Mouse (Mus musculus): ENCODE measurements at regions not wholly inside any gene's neighbourhood (a gene's known extent, or its start where the extent isn't known, plus 50 kb on each side); places are given as distances from the start of the nearest gene placed in this dataset.

DNA sequence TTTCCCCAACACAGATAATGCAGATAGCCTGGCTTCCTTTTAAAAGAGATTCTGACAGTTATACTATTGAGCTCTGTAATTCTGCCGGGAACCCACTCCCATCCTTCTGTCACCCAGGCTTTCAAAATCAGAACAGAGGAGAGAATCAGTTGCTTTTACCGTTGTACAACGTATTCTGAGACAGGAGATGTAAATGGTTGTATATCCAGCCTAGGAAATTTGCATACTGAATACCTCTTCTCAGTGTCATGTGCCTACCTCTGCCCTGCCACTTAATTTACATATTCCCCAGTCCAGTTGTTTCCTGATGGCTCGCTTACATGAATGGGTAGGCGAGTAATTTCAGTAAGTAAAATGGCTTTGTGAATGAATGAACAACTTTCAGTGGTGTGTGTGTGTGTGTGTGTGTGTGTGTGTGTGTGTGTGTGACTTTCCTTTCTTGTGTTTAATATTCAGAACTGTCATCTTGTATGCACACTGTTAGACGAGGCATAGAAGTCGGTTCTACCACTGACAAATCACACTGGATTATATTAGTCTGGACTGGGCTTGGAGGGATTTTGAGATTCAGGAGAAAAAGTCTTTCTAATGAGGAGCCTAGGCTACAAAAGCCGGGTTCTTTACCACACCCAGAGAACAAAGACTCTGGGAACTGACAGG lies 282.2 kb upstream of the Cdh6 start:
- Histone ChIP-seq H3K9me3 (no peaks in the 10 kb centered on the region), H3K4me1 (peaks cover 12% of the 10 kb centered on the region), H3K27me3 (ENCODE audit: poor library complexity, severe bottlenecking) (no peaks in the 10 kb centered on the region), H3K36me3 (replicated peaks) (no peaks in the 10 kb centered on the region), H3K4me3 (no peak overlapping the region), H3K27ac (no peak overlapping the region)
- no peak for DNase-seq (ENCODE audit: extremely low spot score, low spot score)
- WGBS, result 75% methylated on average over 8 of the region's 8 CpGs

- Histone ChIP-seq H3K9me3 (no peaks in the 10 kb centered on the region), H3K4me1 (peaks cover 7% of the 10 kb centered on the region; the same call in 1 of the 2 replicates), H3K4me3 (no peak overlapping the region), H3K27me3 (ENCODE audit: poor library complexity, severe bottlenecking) (no peaks in the 10 kb centered on the region), H3K27ac (no peak overlapping the region), H3K36me3 (replicated peaks) (no peaks in the 10 kb centered on the region)
- DNase-seq (ENCODE audit: extremely low spot score, low spot score), result no peak
- 84% methylated on average over 5 of the region's 5 CpGs for WGBS
These were observed 276.9 kb upstream of the Cdh6 start for GRCm38 (mm10) chr15:13450385-13450784.

- Histone ChIP-seq H3K27me3 (ENCODE audit: poor library complexity, severe bottlenecking) (no peaks in the 10 kb centered on the region), H3K4me3 (no peak overlapping the region), H3K27ac (no peak overlapping the region), H3K4me1 (no peaks in the 10 kb centered on the region), H3K36me3 (replicated peaks) (no peaks in the 10 kb centered on the region), H3K9me3 (no peaks in the 10 kb centered on the region)
- 91% methylated on average over 1 of the region's 1 CpGs for WGBS
- no peak for DNase-seq (ENCODE audit: extremely low spot score, low spot score)
These were observed 261.1 kb upstream of the Cdh6 start for GRCm38 (mm10) chr15:13434608-13435007.

DNA sequence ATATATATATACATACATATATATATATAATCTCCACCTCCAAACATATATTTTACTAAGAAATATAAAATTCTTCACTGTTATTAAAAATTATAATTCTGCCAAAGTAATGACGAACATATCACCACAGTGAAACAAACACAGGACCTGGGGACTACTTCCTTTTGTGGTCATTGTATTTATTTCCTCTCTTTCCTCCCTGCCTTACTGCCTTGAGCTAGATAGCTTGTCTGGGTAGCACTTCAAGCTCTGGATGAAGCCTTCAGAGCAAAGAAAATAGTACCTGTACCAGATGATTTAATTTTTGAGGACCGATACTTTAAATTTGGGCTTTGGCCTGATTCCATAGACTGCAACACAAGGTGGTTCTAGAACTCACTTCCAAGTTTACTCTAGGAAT lies 259.5 kb upstream of the Cdh6 start:
- no peaks in the 10 kb centered on the region for H3K27me3 ChIP-seq (ENCODE audit: poor library complexity, severe bottlenecking)
- H3K9me3 ChIP-seq, result no peaks in the 10 kb centered on the region
- H3K36me3 ChIP-seq (replicated peaks), result no peaks in the 10 kb centered on the region
- H3K27ac ChIP-seq, result no peak overlapping the region
- WGBS, result 94% methylated on average over 2 of the region's 2 CpGs
- no peak for DNase-seq (ENCODE audit: extremely low spot score, low spot score)
- H3K4me1 ChIP-seq, result no peaks in the 10 kb centered on the region
- no peak overlapping the region for H3K4me3 ChIP-seq

DNA sequence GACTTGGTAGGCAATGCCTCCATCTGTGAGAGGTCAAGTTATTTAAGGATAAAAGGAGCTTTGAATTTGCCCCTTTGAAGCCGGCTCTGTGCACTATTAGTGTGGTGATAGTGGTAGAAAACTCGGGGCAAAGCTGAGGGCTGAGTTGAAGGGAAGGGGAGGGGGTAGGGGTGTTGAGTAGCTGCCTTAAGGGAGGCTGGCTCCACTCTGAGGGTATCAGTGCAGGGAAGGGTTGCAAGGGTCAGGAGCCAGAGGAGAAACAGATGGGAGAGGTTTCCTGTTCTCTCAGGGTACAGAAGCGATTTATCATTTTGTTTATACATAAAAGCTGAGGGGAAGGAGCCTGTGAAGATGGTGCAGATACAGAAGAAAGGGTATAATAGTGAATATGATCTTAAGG lies 246.1 kb upstream of the Cdh6 start:
- no peak for DNase-seq (ENCODE audit: extremely low spot score, low spot score)
- 36% methylated on average over 3 of the region's 3 CpGs for WGBS

GRCm38 (mm10) chr15:13410065-13410688 lies 236.7 kb upstream of the Cdh6 start:
- Histone ChIP-seq H3K4me3 (no peak overlapping the region), H3K4me1 (peaks cover 15% of the 10 kb centered on the region), H3K9me3 (no peaks in the 10 kb centered on the region), H3K36me3 (replicated peaks) (no peaks in the 10 kb centered on the region), H3K27me3 (ENCODE audit: poor library complexity, severe bottlenecking) (no peaks in the 10 kb centered on the region), H3K27ac (0 out of 2 replicates have a peak overlapping the region, but pooled peaks have one; percentile 30)
- DNase-seq (ENCODE audit: extremely low spot score, low spot score), result no peak
- 73% methylated on average over 11 of the region's 11 CpGs for WGBS

More for the DNA sequence above, 246.1 kb upstream of the Cdh6 start:
- Histone ChIP-seq H3K9me3 (0 out of 2 replicates have a peak, but pooled peaks cover 3% of the 10 kb centered on the region), H3K27me3 (ENCODE audit: poor library complexity, severe bottlenecking) (no peaks in the 10 kb centered on the region), H3K4me1 (peaks cover 17% of the 10 kb centered on the region), H3K27ac (peak overlapping the region; percentile 40), H3K36me3 (replicated peaks) (no peaks in the 10 kb centered on the region), H3K4me3 (no peak overlapping the region)

GRCm38 (mm10) chr15:13393155-13393554 lies 219.7 kb upstream of the Cdh6 start:
- Histone ChIP-seq H3K36me3 (replicated peaks) (no peaks in the 10 kb centered on the region), H3K27me3 (ENCODE audit: poor library complexity, severe bottlenecking) (no peaks in the 10 kb centered on the region), H3K27ac (peak overlapping the region; percentile 82), H3K9me3 (peaks cover 2% of the 10 kb centered on the region; the same call in 1 of the 2 replicates), H3K4me1 (peaks cover 27% of the 10 kb centered on the region), H3K4me3 (no peak overlapping the region)
- WGBS, result 7% methylated on average over 6 of the region's 6 CpGs
- DNase-seq (ENCODE audit: extremely low spot score, low spot score), result peak; percentile 71

GRCm38 (mm10) chr15:13391331-13391730 lies 217.9 kb upstream of the Cdh6 start:
- no peaks in the 10 kb centered on the region for H3K27me3 ChIP-seq (ENCODE audit: poor library complexity, severe bottlenecking)
- H3K27ac ChIP-seq, result peak overlapping the region; percentile 82; the same call in 1 of the 2 replicates
- H3K4me3 ChIP-seq, result no peak overlapping the region
- 81% methylated on average over 4 of the region's 4 CpGs for WGBS
- H3K4me1 ChIP-seq, result peaks cover 27% of the 10 kb centered on the region
- no peak for DNase-seq (ENCODE audit: extremely low spot score, low spot score)
- no peaks in the 10 kb centered on the region for H3K9me3 ChIP-seq
- H3K36me3 ChIP-seq (replicated peaks), result no peaks in the 10 kb centered on the region

DNA sequence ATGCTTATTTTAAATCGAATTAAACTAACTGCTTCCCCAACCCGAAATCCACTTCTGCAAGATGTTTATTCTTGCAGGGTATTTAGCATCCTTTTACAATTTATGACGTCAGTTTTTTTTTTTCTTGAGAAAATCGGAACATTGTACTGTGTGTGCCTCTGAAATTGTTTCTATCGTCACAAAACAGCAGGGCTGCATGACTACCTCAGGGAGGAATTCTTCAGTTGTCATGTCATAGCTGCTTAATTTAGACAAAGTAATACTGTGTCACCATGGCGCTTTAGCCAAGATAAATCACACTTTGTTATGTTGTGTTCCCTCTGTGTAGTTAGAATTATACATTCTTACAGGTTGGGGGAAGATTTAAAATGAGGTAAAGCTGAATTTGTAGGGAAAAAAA lies 211.3 kb upstream of the Cdh6 start:
- Histone ChIP-seq H3K27me3 (ENCODE audit: poor library complexity, severe bottlenecking) (no peaks in the 10 kb centered on the region), H3K9me3 (peaks cover 3% of the 10 kb centered on the region), H3K36me3 (replicated peaks) (no peaks in the 10 kb centered on the region), H3K4me1 (peaks cover 5% of the 10 kb centered on the region; the same call in 1 of the 2 replicates), H3K4me3 (no peak overlapping the region), H3K27ac (no peak overlapping the region)
- no peak for DNase-seq (ENCODE audit: extremely low spot score, low spot score)
- 54% methylated on average over 6 of the region's 6 CpGs for WGBS

DNA sequence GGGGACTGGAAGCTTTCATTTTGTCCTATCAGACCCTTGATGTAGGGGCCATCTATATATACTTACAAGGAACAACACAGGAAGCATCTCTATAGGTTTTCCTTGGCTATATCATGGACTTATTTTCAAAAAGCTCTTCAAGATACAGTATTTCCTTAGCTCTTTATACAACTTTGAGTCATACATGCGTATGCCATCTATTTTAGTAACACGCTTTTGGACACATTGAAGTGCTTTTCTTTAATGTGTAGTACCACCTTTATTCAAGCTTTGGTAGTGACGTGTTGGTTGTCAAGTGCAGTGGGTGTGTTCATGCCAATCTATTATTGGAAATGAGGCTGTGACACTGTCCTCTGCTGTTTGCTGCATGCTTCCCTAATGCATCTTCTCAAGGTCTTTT lies 202.1 kb upstream of the Cdh6 start:
- DNase-seq (ENCODE audit: extremely low spot score, low spot score), result no peak
- H3K4me3 ChIP-seq, result no peak overlapping the region
- 94% methylated on average over 3 of the region's 3 CpGs for WGBS
- H3K36me3 ChIP-seq (replicated peaks), result no peaks in the 10 kb centered on the region
- H3K4me1 ChIP-seq, result 0 out of 2 replicates have a peak, but pooled peaks cover 5% of the 10 kb centered on the region
- H3K27ac ChIP-seq, result no peak overlapping the region
- H3K9me3 ChIP-seq, result no peaks in the 10 kb centered on the region
- no peaks in the 10 kb centered on the region for H3K27me3 ChIP-seq (ENCODE audit: poor library complexity, severe bottlenecking)

GRCm38 (mm10) chr15:13368799-13369198 lies 195.3 kb upstream of the Cdh6 start:
- DNase-seq (ENCODE audit: extremely low spot score, low spot score), result no peak
- Histone ChIP-seq H3K27me3 (ENCODE audit: poor library complexity, severe bottlenecking) (no peaks in the 10 kb centered on the region), H3K4me1 (0 out of 2 replicates have a peak, but pooled peaks cover 5% of the 10 kb centered on the region), H3K4me3 (no peak overlapping the region), H3K9me3 (no peaks in the 10 kb centered on the region), H3K27ac (no peak overlapping the region), H3K36me3 (replicated peaks) (no peaks in the 10 kb centered on the region)
- 88% methylated on average over 5 of the region's 5 CpGs for WGBS

DNA sequence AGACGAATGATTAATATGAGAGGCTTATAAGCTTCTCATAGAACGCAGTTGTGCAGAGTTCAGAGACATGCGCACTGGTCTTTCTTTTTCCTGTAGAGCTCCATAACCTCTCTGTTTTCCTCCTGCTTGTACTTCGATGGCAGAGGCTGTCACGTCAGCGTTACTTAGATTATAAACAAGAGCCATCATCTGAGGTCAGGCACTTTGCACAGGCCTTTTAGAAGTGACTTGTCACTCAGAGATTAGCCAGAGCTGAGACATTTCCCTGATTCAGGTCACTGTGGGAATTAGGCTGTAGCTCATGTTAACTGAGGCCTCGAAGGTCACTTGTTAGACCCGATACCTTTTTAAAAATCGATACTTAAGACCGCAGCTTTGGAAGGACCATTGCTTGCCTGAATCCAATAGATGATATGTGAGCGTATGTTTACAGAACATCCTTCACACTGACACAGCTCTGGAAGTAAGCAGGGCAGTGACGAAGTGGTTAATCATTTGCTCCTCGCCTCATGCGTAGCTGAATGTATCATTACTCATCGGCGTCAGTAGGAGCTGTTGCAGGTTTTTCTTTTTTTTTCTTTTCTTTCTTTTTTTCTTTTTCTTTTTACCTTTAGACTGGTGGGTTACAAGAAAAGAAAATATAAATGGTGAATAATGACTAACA lies 193.9 kb upstream of the Cdh6 start:
- Histone ChIP-seq H3K27ac (no peak overlapping the region), H3K4me1 (0 out of 2 replicates have a peak, but pooled peaks cover 2% of the 10 kb centered on the region), H3K36me3 (replicated peaks) (no peaks in the 10 kb centered on the region), H3K4me3 (no peak overlapping the region), H3K9me3 (no peaks in the 10 kb centered on the region), H3K27me3 (ENCODE audit: poor library complexity, severe bottlenecking) (no peaks in the 10 kb centered on the region)
- 91% methylated on average over 16 of the region's 16 CpGs for WGBS
- DNase-seq (ENCODE audit: extremely low spot score, low spot score), result no peak

- no peaks in the 10 kb centered on the region for H3K27me3 ChIP-seq (ENCODE audit: poor library complexity, severe bottlenecking)
- no peak for DNase-seq (ENCODE audit: extremely low spot score, low spot score)
- 77% methylated on average over 4 of the region's 4 CpGs for whole genome bisulfite sequencing
These were observed 193.1 kb upstream of the Cdh6 start for GRCm38 (mm10) chr15:13366606-13367005.

More at GRCm38 (mm10) chr15:13366606-13367005, 193.1 kb upstream of the Cdh6 start:
- H3K9me3 ChIP-seq, result no peaks in the 10 kb centered on the region
- no peak overlapping the region for H3K4me3 ChIP-seq
- no peaks in the 10 kb centered on the region for H3K4me1 ChIP-seq
- H3K36me3 ChIP-seq (replicated peaks), result no peaks in the 10 kb centered on the region
- H3K27ac ChIP-seq, result no peak overlapping the region

All from forebrain, embryonic 10.5 days (tissue).